Mouse (Mus musculus): ENCODE results near the gene Msh5.

Msh5 gene

DNA sequence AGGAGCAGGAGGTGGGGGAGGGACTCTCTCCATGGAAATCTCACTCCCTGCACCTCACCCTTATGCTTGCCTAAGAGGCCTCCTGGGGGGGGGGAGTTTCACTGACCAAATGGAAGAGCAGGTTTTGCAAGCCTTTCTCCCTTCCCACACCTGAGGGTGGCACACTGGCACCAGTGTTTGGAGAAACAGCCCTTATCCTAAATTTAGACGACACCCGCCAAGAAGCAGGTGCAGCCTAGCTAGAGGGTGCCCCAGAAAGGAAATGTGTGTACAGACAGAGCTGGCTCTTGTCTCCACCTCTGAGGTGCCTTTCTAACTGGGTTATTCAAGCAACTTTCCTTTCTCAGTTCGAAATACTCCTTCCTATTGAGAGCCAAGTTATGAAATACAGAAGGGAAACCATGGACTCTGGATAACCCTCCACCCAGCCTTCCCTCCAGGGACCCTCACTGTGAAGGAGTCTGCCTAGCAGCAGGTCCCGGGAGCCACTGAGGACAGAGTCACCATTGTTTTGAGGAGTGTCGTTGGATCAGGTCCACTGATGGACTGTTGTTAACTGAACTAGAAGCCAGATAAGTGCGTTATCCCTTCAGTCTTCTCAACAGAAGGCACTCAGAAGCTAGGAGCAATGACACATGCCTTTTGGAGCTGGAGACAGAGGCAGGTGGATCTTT lies 24.1 kb upstream of the Msh5 start:
- peak; percentile 36 for DNase-seq (ENCODE audit: low spot score)

DNA sequence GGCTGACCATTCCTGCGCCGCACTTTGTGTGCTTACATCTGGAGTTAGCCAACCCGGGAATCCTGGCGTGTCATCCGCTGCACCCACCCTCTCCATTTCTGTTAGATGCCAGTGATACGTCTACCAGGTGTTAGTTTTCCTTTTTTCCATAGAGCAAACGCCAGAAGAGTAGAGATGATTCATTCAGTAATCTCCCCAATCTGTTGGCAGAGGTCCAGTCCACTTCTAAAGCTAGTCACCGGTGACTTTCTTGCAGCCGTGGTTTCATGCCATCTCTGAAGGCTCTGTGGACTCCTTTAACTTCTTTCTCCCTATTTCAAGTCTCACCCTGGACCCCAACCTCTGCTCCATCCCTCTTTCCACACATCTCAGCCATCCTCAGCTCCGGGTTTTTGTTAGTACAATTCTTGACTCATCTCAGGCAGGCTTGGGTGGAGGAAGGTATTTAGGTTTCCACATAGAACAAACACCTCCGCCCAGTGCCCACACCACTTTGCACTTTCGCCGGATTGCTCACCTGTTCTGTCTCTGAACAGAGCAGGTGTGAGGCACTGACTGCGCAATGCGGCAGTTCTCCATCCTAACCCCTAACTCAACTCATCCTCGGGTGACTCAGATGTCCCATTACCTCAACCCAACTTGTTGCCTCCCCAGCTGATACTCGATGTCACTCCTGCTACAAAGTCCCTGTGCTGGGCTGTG lies 21.8 kb upstream of the Msh5 start:
- DNase-seq (ENCODE audit: low spot score) = peak; percentile 58

DNA sequence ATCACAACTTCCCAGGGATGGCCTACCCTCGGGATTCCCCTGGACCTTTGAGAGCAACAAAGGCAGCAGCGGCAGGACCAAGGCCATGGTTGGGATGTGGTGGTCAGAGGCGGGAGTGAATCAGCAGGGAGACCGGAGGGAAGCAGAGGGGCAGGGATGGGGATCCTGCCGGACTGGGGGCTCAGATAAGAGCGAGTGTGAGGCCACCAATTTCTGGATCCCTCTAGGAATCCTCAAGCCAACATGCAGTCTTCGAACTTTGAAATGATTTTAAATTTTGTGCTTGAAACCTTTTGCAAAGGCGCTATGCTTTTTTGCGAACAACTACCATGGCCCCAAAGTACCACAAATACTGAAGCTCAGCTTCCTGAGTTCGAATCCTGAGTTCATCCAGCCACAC lies 19.5 kb upstream of the Msh5 start, which contains the start of gene Mpig6b:
Gene Mpig6b (minus strand): TSS at position 101 of the 400 bp plus-strand sequence.
- DNase-seq (ENCODE audit: low spot score) = no peak

DNA sequence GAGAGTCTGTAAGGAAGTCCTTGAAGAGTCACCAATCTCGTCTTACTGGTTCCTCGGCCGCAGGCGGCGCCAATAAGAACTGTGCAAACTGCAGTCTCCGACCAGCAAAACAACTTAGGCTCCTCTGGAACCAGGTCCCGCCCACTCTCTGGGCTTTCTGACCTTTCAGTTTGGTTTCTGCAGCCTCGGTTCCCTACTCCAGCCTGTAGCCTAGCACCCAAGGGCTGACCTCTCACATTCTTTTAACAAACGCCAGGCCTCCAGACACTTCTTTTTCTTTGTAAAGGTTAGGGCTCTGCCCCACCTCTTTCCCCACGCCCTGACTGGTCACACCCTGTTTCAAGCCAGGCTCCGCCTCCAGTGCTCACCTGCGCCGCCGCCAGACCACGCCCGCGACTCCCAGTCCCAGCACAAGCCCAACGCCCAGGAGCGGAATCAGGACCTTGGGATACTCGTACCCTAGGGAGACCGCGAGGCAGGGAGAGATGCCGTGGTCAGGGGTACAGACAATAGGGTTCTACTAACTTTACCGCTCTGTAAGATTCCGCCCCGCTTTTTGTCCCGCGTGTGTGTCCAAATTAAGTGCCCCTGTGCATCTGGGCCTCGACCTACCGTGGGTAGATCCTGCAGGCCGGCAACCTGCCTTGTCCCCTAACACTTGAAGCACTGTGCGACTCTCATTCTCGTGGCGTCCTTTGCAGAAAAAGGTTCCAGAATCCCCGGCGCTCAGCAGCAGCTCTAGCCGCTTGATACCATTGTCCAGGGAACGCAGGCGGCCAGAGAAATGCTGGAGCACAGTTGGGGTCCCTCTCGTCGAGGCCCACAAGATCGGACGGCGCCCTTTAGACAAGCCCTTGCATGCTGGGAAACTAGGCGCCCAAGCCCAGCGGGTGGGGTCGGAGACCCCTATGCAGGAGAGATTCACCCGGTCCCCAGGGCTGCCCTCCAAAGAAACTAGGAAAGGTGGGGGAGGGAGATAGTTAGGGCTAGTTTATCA lies 18.7 kb upstream of the Msh5 start, which contains the start of gene Ly6g6c:
Gene Ly6g6c (plus strand): TSS at position 438 of the 997 bp plus-strand sequence.
- peak; percentile 86 for DNase-seq (ENCODE audit: low spot score)

DNA sequence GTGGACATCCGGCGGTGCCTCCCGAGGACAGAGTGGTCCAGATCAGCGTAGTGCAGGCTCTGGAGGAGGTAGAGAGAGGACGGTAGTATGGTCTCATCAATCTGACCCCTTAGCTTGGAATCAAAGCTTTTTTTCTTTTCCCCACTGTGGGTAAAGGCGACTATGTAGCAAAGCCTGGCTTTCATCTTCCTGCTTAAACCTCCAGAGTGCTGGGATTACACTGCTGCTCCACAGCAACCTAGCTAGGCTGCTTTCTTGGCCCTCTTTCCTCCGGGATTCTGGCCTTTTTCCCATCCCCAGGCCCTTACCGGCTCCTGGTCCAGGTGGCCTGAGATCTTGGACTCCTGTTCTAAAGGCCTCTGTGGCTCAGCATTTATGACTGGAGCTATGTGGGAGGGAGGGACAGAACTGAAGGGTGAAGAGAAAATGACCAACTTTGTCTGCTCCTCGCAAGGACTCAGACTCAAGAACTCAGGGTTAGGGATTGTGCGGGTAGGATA lies 17.9 kb upstream of the Msh5 start:
- DNase-seq (ENCODE audit: low spot score) = no peak

DNA sequence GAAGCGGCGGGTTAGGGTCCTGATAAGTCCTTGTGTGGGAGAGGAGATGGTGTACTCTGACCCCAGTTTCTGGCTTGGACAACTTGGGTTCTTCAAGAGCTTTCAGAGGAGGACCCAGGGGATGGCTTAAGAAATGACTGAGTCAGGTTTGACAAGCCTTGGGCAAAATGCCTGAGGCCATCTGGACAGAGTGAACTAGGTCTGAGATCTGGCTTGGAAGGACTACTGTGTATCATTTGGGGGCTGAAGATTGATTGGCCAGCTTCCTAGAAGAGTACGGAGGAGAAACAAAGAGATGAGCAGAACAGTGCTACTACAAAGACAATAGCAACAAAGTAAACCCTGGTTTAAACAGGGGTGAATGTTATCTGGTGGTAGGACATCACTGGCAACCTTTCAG lies 16.9 kb upstream of the Msh5 start:
- no peak for DNase-seq (ENCODE audit: low spot score)

DNA sequence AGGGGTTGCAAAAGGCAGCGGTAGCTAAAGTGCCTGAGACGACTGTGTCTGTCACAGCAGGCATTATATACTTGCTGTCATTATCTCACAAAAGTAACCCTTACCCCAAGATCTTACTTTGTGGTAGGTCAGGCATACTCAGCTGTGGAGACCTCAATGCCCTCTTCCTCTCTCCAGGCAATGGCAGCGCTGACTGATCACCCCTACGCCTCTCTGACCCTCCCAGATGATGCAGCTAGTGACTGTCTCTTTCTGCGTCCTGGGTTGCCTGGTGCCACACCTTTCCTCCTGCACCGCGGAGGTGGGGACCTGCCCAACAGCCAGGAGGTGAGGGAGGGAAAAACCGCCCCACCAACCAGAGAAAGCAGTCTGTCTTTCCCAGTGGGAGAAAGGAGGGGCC lies 14.8 kb upstream of the Msh5 start:
- no peak for DNase-seq (ENCODE audit: low spot score)

DNA sequence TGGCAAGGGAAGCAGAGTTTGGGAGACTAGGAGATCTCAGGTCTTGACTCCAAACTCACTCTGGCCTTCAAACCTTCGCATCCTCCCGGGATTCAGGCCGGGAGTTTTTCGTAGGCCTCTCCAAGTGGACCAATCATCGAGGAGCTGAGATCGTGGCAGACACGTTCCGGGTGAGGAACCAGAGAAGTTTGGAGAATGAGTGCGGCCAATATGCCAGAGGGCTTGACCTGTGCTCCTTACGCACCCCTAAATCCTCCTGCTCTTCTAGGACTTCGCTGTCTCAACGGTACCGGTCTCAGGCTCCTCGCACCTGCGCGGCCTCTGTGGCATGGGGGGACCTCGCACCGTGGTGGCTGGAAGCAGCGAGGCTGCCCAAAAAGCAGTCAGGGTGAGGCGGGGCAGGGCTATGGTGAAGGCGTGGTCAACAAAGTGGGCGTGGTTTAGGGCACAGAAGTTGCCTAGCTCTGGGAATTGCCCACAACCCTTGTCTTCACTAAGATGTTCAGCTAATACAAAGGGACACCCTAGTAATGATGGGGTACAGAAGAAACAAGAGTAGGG lies 14.3 kb upstream of the Msh5 start:
- peak; percentile 47 for DNase-seq (ENCODE audit: low spot score)

DNA sequence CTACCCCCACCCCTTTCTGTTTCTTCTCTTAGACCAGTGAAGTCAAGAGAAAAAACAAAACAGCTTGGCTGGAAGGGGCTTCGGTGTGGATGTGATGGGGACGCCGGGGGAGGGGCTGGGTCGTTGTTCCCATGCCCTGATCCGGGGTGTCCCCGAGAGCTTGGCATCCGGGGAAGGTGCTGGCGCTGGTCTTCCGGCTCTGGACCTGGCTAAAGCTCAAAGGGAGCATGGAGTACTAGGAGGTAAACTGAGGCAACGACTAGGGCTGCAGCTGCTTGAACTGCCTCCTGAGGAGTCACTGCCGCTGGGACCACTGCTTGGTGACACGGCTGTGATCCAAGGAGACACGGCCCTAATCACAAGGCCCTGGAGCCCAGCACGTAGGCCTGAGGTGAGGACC lies 13.5 kb upstream of the Msh5 start:
- no peak for DNase-seq (ENCODE audit: low spot score)

DNA sequence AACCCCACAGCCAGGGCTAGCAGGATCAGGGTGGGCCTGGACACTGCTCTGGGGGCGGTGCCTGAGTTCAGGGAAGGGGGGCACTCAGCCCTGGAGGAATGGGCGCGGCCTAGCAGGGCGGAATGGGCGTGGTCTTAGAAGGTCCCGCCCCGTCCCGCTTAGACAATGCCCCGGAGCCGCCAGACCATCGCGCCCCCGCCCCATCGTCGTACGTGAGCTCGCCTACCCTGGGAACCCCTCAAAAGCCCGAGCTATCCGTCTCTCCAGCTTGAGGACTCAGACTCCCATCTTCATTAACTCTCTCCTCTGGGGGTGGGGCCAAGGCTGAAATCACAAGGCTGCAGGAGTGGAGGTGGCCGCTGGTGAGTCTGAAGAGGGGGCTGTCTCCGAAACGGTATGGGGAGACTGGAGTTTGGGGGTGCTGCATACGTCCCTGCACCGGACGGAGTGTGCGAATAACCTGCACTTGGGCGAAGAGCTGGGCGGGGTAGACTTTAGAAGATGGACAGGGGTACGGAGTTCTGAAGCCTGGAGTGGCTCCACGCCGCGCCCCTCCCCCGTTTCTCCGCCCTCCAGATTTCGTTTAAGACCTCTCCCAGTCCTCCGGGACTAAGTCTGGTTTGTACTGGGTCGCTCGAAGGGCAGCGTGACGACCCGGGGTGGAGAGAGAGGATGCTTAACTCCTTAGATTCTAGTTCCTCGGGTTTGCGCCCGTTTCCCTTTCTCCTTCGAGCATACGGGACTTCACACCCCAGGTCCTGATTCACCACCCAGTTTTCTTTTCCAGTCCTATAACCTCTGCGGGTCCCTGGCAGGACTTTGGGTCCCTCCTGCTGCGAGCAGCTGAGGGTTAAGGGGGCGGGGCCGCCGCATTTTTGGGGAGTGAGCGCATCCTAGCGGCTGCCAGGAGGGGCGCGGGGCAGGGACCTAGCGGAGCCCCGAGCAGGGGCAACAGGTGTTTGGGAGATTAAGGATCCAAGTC lies 12.7 kb upstream of the Msh5 start, which contains the start of gene Ddah2:
Gene Ddah2 (plus strand): TSS at position 125 of the 982 bp plus-strand sequence.
- DNase-seq (ENCODE audit: low spot score) = peak; percentile 91

DNA sequence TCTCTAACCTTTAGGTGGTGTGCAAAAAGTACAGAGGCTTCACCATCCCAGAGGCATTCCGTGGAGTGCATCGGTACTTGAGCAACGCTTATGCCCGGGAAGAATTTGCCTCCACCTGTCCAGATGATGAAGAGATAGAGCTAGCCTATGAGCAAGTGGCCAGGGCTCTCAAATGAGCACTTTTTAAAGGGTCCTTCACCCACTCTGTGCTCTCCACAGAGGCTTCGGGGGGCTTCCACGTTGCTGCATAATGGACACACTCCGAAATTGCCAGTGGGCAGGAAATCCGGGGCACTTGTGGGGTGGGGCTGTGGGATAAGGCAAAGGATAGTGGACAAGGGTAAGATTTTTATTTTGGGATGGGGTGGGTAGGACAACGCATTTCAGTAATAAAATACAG lies 11.8 kb upstream of the Msh5 start:
- DNase-seq (ENCODE audit: low spot score) = no peak

DNA sequence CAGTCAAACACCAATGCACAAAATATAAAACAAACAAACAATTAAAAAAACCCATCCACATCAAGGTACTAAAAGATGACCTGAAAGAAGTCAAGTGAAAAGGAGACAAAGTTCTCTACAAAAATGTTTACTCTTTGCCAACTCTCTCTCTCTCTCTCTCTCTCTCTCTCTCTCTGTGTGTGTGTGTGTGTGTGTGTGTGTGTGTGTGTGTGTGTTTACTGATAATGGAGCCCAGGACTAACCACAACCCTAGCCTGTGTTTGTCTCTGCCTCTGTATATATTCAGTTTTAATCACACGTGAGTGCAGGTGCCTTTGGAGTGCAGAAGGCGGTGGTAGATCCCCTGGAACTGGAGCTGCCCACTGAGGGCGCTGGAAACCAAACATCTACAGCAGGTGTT lies 10.5 kb upstream of the Msh5 start:
- no peak for DNase-seq (ENCODE audit: low spot score)

DNA sequence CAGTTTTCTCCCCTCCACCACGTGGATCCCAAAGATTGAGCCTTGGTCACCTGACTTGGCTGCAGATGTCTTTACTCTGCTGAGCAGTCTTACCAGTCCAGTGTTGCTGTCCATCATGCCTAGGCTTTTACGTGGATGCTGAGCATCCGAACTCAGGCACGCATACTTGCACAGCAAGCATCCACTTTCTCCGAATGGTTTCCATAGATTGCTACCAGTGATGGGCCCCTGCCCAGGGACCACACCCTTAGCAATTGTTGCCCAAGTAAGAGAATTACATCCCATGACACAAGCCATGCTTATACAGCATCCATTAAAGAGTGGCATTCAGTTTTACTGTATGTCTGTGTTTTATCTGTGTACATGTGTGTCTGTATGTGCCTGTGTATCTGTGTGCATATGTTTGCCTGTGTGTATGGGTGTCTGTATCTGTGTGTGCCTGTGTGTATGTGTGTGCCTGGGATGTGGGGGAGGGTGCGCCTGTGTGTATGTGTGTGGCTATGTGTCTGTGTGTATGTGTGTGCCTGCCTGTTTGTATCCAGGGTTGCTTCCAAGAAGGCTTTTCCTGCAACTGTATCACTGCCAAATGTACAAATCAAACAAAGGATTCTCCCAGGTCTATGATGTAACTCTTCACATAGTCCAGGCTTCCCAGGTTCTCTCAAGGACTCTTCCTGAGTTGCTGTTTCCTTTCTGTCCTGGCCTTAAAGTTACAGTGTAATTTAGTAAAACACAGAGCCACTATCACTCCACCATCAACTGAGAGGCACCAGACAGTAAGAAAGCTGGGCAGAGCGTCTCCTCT lies 9.3 kb upstream of the Msh5 start:
- no peak for DNase-seq (ENCODE audit: low spot score)

DNA sequence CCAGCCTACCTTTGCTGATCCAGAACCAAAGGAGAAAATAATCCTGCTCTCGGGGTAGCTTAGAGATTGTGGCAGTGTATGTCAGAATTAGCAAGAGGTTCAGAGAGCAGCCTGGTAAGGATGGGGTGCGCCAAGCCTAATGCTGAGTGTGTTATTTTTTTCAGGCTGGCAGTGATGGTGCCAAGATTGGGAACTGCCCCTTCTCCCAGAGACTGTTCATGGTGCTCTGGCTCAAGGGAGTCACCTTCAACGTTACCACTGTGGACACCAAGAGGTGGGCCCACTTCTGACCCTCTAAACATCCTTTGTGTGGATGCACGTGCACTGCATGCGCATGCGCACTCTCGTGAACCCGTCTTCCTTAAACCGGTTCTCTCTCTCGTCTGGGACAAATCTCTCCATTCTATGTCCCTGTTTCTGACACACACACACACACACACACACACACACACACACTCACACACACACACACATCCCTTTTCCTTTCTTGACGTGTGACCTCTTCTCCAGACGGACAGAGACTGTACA lies 5.8 kb upstream of the Msh5 start:
- DNase-seq (ENCODE audit: low spot score) = no peak

DNA sequence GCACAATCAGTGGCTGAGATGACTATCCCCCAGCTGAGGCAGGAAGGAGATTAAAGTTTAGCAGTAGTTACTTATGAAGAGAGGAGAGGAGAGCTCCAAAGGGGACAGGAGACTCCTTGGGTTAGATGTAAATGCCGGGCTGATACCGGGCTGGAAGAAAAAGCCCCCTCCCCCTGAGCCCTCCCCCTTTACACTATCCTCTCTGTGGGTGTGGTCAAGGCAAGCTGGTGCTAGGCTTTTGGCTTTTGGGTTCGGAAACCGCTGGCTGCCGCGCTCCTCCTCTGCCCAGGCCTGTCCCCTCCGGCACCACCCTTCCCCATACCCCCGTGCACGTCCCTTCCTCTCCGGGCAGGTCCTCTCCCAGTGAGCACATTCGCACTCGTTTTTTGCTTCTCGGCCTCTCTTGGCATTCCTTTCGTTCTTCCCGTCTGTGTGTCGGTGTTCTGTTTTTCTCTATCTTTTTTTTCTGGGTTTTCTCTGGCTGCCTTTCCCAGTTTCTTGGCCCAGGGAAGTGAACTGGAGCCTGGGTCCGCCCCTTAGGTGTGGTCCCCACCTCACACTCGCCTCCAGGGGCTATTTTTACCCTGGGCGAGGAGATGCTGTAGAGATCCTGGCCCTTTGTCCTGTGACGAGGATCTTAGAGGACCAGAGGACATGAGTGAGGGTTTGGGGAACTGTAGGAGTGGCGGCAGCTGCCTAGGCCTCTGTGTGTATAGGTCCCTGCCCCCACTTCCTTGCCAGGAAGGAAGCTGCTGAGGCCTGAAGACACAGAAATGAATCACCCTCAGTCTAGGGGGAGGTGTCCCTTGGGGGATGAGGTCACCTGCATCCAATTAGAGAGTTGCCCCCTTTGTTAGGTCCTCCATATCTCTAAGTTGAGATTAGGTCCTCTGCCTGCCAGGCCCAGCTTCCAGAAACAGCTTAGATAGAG lies 4.9 kb upstream of the Msh5 start:
- peak; percentile 79 for DNase-seq (ENCODE audit: low spot score)

DNA sequence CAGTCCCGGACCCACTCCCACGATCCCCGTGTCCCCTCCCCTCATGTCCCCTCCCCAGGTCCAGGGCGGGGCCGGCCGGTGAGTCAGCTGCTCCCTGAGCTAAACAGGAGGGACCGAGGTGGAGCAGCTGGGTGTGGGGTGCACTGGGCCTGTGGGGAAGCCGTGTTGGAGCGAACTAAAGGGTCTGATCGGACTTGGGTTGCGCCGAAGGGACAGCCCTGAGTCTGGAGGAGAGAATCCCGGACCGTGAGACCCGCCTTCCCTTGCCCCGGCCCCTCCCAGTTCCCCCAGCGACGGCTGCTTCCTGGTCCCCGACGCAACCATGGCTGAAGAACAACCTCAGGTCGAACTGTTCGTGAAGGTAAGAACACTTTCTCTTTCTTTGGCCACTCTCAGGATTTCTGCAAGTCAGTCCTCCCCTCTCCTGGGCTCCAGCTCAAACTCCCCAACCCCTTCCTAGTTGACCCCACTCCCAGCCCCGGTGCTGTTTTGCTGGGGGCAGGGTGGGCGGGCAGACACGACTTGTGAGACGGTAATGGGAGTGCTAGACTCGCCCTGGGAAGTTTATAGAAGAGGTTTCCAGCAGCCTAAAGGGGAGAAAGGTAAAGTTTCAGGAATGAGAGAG lies 3.7 kb upstream of the Msh5 start:
- peak; percentile 83 for DNase-seq (ENCODE audit: low spot score)

DNA sequence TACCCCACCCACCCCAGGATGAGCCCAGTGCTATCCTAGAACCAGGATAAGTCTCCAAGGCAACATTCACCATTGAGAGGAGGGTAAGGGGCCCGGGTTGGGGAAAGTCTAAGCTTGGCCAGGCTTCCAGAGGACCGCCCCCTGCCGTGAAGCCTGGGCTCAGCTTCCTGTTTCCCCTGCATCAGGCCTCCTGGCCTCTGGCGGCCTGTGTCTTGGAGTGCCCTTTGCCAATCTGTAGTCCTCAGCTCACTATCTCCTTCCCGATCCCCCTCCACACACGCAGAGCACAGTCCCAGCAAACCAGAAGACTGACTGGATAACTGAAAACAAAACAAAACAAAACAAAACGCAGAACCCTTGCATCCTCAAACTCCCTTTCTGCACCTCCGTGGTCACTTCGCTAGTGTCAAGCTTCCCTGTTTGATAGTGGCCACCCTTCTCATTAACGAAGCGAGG lies 3.0 kb upstream of the Msh5 start, which contains the start of gene Clic1:
Gene Clic1 (plus strand): TSS at position 406 of the 456 bp plus-strand sequence.
- peak; percentile 56 for DNase-seq (ENCODE audit: low spot score)
